Mouse (Mus musculus): ENCODE results near the gene Haspin.

GRCm38 (mm10) chr11:73094231-73094995 lies 43.7 kb downstream of the Haspin start:
- TF ChIP-seq GATA1 (IDR thresholded peaks at IDR 0.05; ENCODE audit: low read length) (no peak), TAL1 (IDR thresholded peaks at IDR 0.05; ENCODE audit: low read length) (no peak)
